Mouse (Mus musculus): ENCODE results near the gene Casz1.

Casz1 gene

DNA sequence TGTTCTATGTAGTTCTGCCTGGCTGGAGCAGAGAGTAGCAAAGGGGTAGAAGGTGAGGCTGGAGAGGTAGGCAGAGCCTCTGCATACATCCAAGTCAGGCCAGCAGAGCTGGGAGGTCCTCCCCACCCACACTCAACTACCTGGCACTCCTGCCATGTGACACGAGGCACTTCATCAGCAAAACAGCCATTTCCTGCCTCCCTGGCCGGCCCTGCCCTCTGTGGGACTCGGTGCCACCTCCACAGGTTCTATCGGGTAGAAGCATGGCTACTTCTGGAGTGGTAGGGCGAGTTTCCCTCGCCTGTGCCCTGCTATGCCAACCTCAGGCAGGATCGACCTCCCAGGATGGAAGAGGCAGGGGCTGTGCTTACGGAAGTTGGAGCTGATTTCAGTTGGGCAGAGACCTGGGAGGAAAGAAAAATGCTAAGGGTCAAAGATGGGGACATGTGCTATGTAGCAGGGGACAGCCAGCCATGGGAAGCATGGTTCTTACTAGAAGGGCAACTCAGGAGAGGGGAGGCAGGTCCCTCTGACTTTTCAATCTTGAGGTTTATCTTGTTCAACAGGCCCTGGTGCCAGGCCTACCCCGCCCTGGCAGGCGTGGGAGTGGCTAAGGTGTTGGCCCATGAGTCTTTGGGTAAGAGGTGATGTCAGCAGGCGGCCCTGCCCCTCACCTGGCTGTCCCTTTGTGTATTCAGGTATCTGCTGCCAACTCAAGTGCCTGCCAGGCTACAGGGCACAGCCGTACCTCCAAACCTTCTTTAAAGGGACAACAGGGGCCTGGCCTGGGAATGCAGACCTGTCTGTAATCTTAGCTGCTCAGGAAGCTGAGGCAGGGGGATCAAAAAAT lies 6.5 kb upstream of the Casz1 start:
- no peak for DNase-seq (ENCODE audit: low read depth in 2 of 2, low spot score in 2 of 2)

DNA sequence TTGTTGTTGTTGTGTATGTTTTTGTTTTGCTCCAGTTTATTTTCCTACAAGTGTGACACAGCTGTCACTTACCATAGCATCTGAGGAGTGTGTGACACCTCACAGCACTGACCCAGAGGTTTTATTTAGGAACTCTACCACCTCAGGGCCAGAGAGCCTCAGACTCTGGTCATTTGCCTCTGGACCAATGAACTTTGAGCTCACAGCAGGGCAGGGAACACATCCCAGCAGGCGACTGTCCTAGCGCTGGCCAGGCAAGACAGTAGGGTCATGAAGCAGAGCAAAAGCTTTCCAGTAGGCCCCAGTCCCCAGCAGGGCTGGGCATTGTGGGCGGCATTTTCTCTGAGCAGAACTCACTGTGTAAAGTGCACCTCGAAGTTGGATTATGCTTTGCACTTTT lies 1.2 kb upstream of the Casz1 start:
- DNase-seq (ENCODE audit: low read depth in 2 of 2, low spot score in 2 of 2): no peak

- DNase-seq (ENCODE audit: low read depth in 2 of 2, low spot score in 2 of 2): no peak
These were observed 593 bp upstream of the Casz1 start for GRCm38 (mm10) chr4:148803636-148804035.

GRCm38 (mm10) chr4:148804780-148805160 lies 541 bp downstream of the Casz1 start:
- DNase-seq (ENCODE audit: low read depth in 2 of 2, low spot score in 2 of 2): no peak

GRCm38 (mm10) chr4:148805161-148805810 lies 1.1 kb downstream of the Casz1 start:
- DNase-seq (ENCODE audit: low read depth in 2 of 2, low spot score in 2 of 2): no peak

GRCm38 (mm10) chr4:148805811-148806747 lies 1.9 kb downstream of the Casz1 start:
- no peak for DNase-seq (ENCODE audit: low read depth in 2 of 2, low spot score in 2 of 2)

GRCm38 (mm10) chr4:148806836-148807235 lies 2.6 kb downstream of the Casz1 start:
- no peak for DNase-seq (ENCODE audit: low read depth in 2 of 2, low spot score in 2 of 2)

- DNase-seq (ENCODE audit: low read depth in 2 of 2, low spot score in 2 of 2): no peak
These were observed 3.2 kb downstream of the Casz1 start for GRCm38 (mm10) chr4:148807397-148807796.

GRCm38 (mm10) chr4:148808839-148809238 lies 4.6 kb downstream of the Casz1 start:
- no peak for DNase-seq (ENCODE audit: low read depth in 2 of 2, low spot score in 2 of 2)

GRCm38 (mm10) chr4:148810706-148811105 lies 6.5 kb downstream of the Casz1 start:
- DNase-seq (ENCODE audit: low read depth in 2 of 2, low spot score in 2 of 2): no peak

GRCm38 (mm10) chr4:148811940-148812339 lies 7.7 kb downstream of the Casz1 start:
- DNase-seq (ENCODE audit: low read depth in 2 of 2, low spot score in 2 of 2): no peak

GRCm38 (mm10) chr4:148813247-148813646 lies 9.0 kb downstream of the Casz1 start:
- no peak for DNase-seq (ENCODE audit: low read depth in 2 of 2, low spot score in 2 of 2)

DNA sequence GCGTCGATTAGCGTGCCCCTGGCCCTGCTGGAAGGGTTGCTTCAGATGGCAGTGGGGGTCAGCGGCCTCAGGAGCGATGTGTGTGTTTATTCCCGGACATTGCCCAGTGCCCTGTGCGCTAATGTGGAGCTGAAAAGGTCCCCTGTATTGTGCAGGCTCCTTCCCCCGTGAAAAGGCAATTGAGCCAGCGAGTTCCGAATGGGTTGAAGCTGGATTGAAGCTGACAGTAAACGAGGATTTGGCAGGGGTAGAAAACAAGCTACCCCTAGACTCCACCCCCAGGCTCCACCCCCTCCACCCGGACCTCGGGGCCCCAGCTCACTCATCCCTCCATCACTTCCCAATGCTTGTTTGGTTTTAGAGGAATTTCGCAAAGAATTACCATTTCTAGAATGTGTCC lies 12.3 kb downstream of the Casz1 start:
- DNase-seq (ENCODE audit: low read depth in 2 of 2, low spot score in 2 of 2): no peak

- no peak for DNase-seq (ENCODE audit: low read depth in 2 of 2, low spot score in 2 of 2)
These were observed 13.9 kb downstream of the Casz1 start for GRCm38 (mm10) chr4:148818161-148818560.

DNA sequence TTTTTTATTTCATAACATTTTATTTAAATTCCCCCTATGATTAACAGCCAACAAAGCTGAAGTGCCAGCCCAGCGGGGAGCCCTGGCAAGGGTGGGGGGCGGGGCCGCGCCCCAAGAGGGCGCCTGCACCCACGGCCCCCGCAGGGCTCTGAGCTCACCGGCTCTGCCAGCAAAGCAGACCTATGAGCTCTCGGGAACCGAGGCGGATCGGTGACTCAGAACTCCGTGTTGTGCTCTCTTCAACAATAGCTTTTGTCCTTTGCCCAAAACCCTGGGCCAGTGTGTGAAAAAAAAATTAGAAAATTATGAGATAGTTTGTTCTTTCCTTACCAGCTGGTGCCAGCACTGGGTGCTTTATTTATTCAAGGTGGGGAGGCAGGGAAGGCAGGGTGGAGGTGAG lies 15.9 kb downstream of the Casz1 start:
- no peak for DNase-seq (ENCODE audit: low read depth in 2 of 2, low spot score in 2 of 2)

DNA sequence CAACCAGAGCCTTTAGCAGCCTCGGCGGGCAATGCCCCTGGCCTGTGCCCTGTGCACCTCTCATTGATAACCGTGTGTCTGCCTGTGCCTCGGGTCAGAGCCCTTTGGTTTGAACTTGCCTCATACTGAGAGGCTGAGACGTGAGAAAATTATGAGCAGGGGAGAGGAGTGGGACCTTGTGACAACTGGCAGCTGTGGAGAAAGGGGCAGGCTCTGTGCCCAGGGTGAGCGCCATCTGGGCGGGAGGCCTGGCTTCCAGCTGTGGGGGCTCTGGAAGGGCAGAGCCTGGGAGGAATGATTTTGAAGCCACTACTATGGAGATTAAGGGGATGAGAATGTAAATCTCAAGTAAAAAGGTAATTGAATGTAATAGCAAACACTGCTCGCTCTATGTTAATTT lies 19.1 kb downstream of the Casz1 start:
- DNase-seq (ENCODE audit: low read depth in 2 of 2, low spot score in 2 of 2): no peak

DNA sequence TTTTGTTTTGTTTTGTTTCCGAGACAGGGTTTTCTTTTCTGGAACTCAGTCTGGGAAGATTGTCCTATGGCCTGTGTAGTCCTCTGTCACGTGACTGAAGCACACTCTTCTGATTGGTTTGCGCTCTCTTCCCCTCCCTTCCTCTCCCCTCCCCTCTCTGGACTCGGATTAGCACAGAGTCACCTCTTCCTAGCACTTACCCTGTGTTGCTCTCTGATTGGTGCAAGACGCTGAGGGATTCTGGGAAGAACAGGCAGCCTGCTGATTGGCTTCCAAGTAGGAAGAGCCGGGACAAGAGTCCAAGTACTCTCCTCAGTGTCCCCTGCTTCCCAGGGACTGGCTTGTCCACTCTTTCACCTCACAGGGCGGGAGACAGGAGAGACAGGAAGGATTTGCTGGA lies 26.1 kb downstream of the Casz1 start:
- DNase-seq (ENCODE audit: low read depth in 2 of 2, low spot score in 2 of 2): no peak

DNA sequence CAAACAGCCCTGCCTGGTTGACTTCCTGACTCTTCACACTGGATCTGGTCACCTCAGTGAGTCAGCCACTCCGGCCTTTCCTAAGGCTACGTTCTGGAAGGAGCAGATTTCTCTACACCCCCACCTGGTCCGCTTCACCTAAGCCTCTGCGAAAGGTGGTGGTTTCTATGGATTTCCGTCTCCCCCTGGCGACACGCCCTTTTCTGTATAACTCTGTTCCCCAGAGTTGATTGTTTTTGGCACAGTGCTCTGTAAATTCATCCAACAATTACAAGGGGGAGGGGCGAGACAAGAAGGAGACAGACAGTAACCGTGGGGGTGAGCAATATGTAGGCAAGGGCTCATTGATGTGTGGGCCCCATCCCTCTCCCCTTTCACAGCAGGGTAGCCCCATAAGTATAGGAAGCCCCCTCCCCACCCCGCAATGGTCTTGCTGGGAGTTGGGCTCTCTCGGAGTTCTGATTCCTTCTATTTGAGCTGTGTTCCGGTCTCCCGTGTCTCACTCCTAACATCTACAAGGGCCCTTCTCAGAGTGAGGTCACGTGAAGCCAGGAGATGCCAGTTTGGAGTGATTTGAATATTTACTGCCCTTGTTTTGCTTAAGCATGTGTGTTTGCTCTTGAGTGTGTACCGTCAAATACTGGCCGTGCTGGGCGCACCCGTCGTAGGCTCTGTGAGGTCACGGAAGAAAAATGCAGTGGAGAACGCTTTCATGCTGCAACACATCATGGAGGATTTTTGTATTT lies 29.2 kb downstream of the Casz1 start:
- no peak for DNase-seq (ENCODE audit: low read depth in 2 of 2, low spot score in 2 of 2)

GRCm38 (mm10) chr4:148836391-148836790 lies 32.2 kb downstream of the Casz1 start:
- DNase-seq (ENCODE audit: low read depth in 2 of 2, low spot score in 2 of 2): no peak

DNA sequence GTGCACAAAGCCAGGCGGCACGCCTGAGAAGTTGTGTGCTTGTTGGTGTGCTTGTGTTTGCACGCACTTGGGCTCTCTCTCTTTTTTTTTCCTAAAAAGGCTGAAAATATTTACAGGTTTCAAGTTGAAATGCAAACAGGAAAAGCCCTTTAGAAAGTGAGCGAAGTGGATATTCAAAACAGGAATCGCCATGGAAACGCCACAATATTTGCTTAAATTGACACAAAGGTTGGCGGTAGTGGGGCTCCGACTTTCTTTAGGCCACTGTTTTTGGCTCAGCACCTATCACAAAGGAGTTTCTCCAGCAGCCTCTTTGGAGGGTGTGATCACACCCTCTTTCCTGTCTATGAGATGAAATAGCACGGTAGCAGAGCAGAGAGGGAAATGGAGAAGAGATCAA lies 32.8 kb downstream of the Casz1 start:
- no peak for DNase-seq (ENCODE audit: low read depth in 2 of 2, low spot score in 2 of 2)

DNA sequence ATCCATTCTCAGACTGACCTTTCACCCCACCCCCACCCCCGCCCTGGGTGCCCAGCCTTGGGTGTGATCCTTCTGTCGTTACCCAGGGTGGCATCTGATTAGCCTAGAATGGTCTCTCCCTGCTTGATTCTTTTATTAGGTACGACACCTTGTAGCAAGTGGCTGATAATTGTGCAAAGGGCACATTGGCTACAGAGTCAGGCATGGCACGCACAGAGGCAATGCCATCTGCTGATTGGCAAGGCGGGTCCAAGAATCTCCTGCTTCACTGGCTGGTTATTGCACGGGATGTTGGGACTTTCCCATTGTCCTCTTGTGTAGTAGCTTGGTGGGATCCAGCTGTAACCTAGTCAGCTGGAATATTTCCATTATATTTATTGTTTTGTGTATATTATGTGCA lies 33.4 kb downstream of the Casz1 start:
- no peak for DNase-seq (ENCODE audit: low read depth in 2 of 2, low spot score in 2 of 2)

Measured in CD8-positive naive resting alpha-beta T cell, adult 2 months (primary cell).